Mouse (Mus musculus) limb, embryonic 13.5 days (tissue): ENCODE results near the gene Cit. TPM values are rescaled to one million over a fixed set of nuclear protein-coding genes. Genes with fewer than 3 reads are reported as not detected.

ENCODE experiments used
- ATAC-seq: fragments of 200-750 bp; cut with Nextera tagmentation; 2 replicates; pipeline ENCODE4 v1.8.0; 2017; ENCODE audit warnings: low read depth, moderate number of reproducible peaks, moderate TSS enrichment; ENCODE audit not compliant: low FRiP score
- H3K27ac ChIP-seq: fragments of 300-500 bp; sonication (generic); 2 replicates; pipeline ENCODE4 v1.5.1; 2015; ENCODE audit warnings: inconsistent platforms, mild to moderate bottlenecking, moderate library complexity
- H3K27me3 ChIP-seq: fragments of 300-500 bp; sonication (generic); 2 replicates; pipeline ENCODE4 v1.6.1; 2015; ENCODE audit warnings: mild to moderate bottlenecking, inconsistent platforms
- H3K36me3 ChIP-seq: fragments of 300-500 bp; sonication (generic); 2 replicates; pipeline ENCODE4 v1.6.1; 2015; ENCODE audit warnings: inconsistent platforms, mild to moderate bottlenecking, moderate library complexity
- H3K4me1 ChIP-seq: fragments of 300-500 bp; sonication (generic); 2 replicates; pipeline ENCODE4 v1.6.1; 2015; ENCODE audit warnings: inconsistent platforms
- H3K4me2 ChIP-seq: fragments of 300-500 bp; sonication (generic); replicated peaks from 2 replicates; pipeline ENCODE4 v1.6.1; 2015; ENCODE audit warnings: inconsistent platforms, mild to moderate bottlenecking, moderate library complexity
- H3K4me3 ChIP-seq: fragments of 300-500 bp; sonication (generic); 2 replicates; pipeline ENCODE4 v1.5.1; 2015; ENCODE audit warnings: moderate library complexity, mild to moderate bottlenecking, inconsistent platforms
- H3K9ac ChIP-seq: fragments of 300-500 bp; sonication (generic); 2 replicates; pipeline ENCODE4 v1.6.1; 2015; ENCODE audit warnings: mild to moderate bottlenecking, inconsistent platforms
- H3K9me3 ChIP-seq: fragments of 300-500 bp; sonication (generic); 2 replicates; pipeline ENCODE4 v1.6.1; 2016; ENCODE audit warnings: inconsistent platforms
- WGBS: fragments of 180-500 bp; shearing (Covaris S2); methylation state at CpG from one replicate; pipeline ENCODE4 v1.1.7; 2015; 5-methylcytosine and 5-hydroxymethylcytosine counted together
- polyA plus RNA-seq: library from polyadenylated mRNA; unstranded; fragments of >200 nt; fragmentation: Nextera tagmentation; extraction: Ambion mirVana; gene quantifications from 2 replicates; pipeline ENCODE4 v1.2.1, GENCODE M21; 2015

Gene Cit
- polyA plus RNA-seq, 1 experiment from 2014 or later: 28.6 TPM

DNA sequence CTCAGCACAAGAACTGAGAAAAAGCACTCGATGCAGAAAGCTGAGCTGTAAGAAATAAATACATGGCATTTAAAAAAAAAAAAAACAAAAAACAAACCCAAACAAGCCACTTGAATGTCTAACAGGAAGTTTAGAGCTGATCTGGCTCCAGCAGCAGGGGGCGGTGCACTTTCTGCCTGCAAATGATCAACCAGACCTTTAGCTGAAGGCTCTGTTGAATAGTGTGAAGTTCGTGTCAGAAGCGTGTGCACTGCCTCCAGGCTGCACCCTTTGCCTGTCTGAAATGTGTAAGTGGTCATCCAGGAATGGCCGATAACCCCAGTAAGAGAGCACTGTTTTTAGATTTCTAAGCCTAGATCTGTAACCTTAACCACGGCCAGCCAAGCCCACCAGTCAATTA, 173.7 kb downstream of the Cit start:
- WGBS: 80% methylated on average over 6 of the region's 6 CpGs
- Histone ChIP-seq H3K27ac (no peak overlapping the region), H3K4me1 (peaks cover 19% of the 10 kb centered on the region), H3K36me3 (peaks cover 87% of the 10 kb centered on the region), H3K27me3 (no peaks in the 10 kb centered on the region), H3K9ac (no peak overlapping the region), H3K4me3 (no peak overlapping the region), H3K4me2 (no peak overlapping the region), H3K9me3 (no peaks in the 10 kb centered on the region)
- ATAC-seq: no peak

DNA sequence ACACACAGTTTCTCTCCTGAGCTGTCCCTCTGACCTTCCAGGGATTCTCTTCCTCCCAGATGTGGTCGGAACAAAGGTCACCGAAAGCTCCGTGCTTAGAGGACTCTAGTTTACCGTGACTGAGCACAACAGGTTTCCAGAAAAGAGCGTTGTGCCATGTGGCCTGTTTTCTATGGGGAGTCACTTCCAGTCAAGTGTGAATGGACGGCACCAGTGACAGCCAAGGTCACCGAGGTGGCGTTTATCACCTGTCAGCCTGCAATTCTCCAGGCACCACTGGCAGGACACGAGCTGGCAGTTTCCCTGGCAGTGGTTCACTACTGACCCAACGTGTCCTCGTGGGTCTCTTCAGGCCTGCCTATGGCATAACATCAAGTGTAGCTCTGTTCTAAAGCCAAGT, 174.3 kb downstream of the Cit start:
- Histone ChIP-seq H3K4me3 (no peak overlapping the region), H3K36me3 (peaks cover 81% of the 10 kb centered on the region), H3K4me2 (no peak overlapping the region), H3K4me1 (peaks cover 19% of the 10 kb centered on the region), H3K9me3 (no peaks in the 10 kb centered on the region), H3K9ac (no peak overlapping the region), H3K27me3 (no peaks in the 10 kb centered on the region), H3K27ac (no peak overlapping the region)
- 68% methylated on average over 11 of the region's 11 CpGs for WGBS
- no peak for ATAC-seq

DNA sequence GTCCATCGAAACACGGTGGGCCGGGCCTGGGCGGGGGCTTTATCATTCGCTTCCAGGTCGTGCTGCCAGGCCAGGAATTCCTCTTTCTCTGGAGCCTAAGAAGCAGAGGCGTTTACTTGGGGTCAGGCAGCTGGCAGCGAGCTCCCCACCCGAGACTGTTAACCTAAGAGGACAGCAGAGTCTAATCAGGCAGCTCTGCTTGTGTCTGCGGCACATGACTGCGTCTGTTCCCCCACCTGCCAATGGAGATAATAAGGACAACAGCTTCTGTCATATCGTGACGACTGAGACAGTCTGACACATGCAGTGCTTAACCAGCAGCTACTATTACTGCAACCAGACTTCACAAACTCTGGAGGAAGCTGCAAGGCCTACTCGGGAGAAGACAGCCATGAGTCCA, 176.5 kb downstream of the Cit start:
- no peak for ATAC-seq

DNA sequence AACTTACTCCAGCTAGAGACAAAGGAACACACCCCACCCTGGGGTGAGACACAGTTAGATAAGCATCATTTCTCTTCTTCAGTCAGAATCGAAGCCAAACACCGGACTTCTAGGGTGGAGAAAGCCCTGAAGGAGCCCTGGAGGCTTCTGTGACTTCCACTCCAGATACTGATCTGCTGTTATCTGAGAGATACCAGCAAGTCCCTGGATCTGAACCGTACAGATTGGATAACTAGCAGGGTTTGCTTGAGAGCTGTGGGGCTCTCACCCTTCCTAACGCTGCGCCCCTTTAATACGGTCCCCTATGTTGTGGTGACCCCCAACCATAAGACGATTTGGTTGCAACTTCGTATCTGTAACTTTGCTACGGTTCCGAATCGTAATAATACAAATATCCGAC, 177.1 kb downstream of the Cit start:
- Histone ChIP-seq H3K9ac (peak overlapping the region; percentile 13; the same call in 1 of the 2 replicates), H3K4me3 (peak overlapping the region; percentile 84)
- 92% methylated on average over 12 of the region's 12 CpGs for WGBS

More for the DNA sequence above, 176.5 kb downstream of the Cit start:
- H3K4me2 ChIP-seq: no peak overlapping the region
- no peak overlapping the region for H3K27ac ChIP-seq
- H3K36me3 ChIP-seq: peaks cover 60% of the 10 kb centered on the region
- WGBS: 84% methylated on average over 14 of the region's 14 CpGs
- no peaks in the 10 kb centered on the region for H3K9me3 ChIP-seq
- no peaks in the 10 kb centered on the region for H3K27me3 ChIP-seq
- H3K9ac ChIP-seq: no peak overlapping the region
- H3K4me1 ChIP-seq: peaks cover 19% of the 10 kb centered on the region
- H3K4me3 ChIP-seq: no peak overlapping the region

DNA sequence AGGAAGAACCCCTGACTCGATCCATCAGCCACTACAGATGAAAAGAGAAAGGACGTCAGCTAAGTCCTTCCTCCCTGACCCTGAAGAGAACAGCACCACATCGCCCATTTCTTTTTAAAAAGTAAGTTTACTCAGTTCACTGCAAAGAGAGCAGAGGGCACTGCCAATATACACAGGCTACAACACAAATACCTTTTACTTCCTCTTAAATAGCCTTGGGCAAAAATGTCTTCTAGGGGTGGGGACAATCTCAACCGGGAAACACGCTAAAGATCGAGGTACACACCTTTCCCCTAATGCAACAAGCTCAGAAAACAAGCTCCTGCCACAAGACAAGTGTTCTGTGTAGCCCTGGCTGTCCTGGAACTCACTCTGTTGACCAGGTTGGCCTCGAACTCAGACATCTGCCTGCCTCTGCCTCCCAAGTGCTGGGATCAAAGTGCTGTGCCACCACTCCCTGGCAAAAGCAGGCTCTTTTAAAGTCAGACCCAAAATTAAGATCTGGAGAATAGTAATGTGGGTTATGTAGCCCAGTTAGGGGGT, 177.7 kb downstream of the Cit start:
- H3K4me2 ChIP-seq: peak overlapping the region; percentile 84
- H3K9me3 ChIP-seq: no peaks in the 10 kb centered on the region
- no peak overlapping the region for H3K27ac ChIP-seq
- no peaks in the 10 kb centered on the region for H3K27me3 ChIP-seq
- peak overlapping the region; percentile 89 for H3K9ac ChIP-seq
- peaks cover 48% of the 10 kb centered on the region for H3K36me3 ChIP-seq
- H3K4me1 ChIP-seq: peaks cover 19% of the 10 kb centered on the region
- 84% methylated on average over 7 of the region's 7 CpGs for WGBS
- peak overlapping the region; percentile 84 for H3K4me3 ChIP-seq
- ATAC-seq: no peak

More for the DNA sequence above, 177.1 kb downstream of the Cit start:
- Histone ChIP-seq H3K27me3 (no peaks in the 10 kb centered on the region), H3K27ac (no peak overlapping the region), H3K36me3 (peaks cover 54% of the 10 kb centered on the region), H3K9me3 (no peaks in the 10 kb centered on the region), H3K4me2 (peak overlapping the region; percentile 84), H3K4me1 (peaks cover 19% of the 10 kb centered on the region)
- ATAC-seq: no peak

DNA sequence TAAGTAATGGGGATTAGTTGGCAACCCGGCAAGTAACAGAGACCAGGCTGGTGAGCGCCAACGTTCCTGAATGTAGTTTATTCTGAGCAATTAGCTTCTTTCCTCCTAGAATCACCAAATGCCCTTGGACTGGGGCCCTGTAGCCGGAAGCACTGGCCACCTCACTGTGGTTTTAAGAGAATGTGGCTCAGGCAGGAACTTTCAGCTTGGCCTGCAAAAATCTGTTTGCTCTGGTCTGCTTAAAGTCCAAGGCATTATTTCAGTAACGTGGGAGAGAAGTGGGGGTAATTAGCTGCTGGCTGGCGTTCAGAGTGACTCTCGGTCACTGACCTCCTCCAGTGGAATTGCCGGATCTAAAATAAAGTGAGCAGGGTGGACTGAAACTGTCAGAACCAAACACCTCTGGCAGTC, 178.2 kb downstream of the Cit start:
- H3K4me2 ChIP-seq: peak overlapping the region; percentile 84
- peak overlapping the region; percentile 87; the same call in 1 of the 2 replicates for H3K27ac ChIP-seq

DNA sequence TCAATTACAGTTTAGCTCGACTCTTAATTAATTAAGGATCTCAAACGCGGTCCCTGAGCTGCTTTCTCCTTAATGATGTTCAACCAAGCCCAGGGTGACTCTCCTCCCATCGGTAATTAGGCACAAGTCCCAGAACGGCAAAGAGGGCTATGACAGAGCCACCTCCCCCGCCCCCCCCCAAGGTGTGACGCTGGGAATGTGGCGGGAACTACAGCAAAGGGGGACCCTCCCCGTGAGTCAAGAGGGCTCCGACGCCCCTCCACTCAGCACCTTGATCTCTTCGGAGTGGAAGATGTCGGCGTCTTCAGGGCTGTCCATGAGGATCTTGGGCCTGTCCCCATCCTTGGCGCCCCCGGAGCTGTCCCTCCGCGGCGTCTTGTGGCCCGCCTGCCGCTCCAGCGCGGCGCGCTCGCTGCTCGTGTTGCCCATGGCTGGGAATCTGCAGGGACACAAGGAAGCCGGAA, 178.8 kb downstream of the Cit start:
- WGBS: under 1% methylated on average over 28 of the region's 28 CpGs
- peak overlapping the region; percentile 84 for H3K4me2 ChIP-seq
- no peaks in the 10 kb centered on the region for H3K27me3 ChIP-seq
- peak overlapping the region; percentile 84 for H3K4me3 ChIP-seq
- H3K36me3 ChIP-seq: peaks cover 37% of the 10 kb centered on the region
- no peaks in the 10 kb centered on the region for H3K9me3 ChIP-seq
- H3K4me1 ChIP-seq: peaks cover 19% of the 10 kb centered on the region
- ATAC-seq: peak; percentile 64
- peak overlapping the region; percentile 89 for H3K9ac ChIP-seq
- H3K27ac ChIP-seq: peak overlapping the region; percentile 87

More for the DNA sequence above, 178.2 kb downstream of the Cit start:
- Histone ChIP-seq H3K9me3 (no peaks in the 10 kb centered on the region), H3K36me3 (peaks cover 43% of the 10 kb centered on the region), H3K4me3 (peak overlapping the region; percentile 84), H3K27me3 (no peaks in the 10 kb centered on the region), H3K9ac (peak overlapping the region; percentile 89), H3K4me1 (peaks cover 19% of the 10 kb centered on the region)
- ATAC-seq: no peak
- WGBS: 11% methylated on average over 8 of the region's 8 CpGs

DNA sequence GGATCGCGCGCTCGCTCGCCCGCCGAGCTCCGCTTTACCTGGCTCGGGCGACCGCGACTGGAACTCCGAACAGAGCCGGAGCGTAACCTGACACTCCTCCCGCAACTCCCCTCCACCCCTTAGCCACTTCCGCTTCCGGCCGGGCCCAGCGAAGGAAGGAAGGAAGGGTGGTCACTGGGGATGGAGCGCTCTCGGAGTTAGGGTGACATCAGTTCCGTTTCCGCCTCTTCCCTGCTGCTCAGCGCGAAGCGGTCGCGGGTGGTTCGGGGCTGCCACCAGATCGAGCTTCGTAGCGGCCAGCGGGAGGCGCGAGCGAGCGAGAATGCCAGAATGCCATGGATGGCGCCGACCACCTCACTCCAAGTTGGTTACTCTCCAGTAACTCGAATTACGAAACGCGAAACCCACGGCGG, 179.3 kb downstream of the Cit start, which contains the start of gene Prkab1:
TSS of gene Prkab1 (minus strand) at position 182 of the 413 bp plus-strand sequence.
- Histone ChIP-seq H3K4me3 (peak within 1 kb of the TSS; percentile 84), H3K4me2 (peak within 1 kb of the TSS; percentile 84), H3K4me1 (peaks cover 19% of the 10 kb centered on the region), H3K27me3 (no peaks in the 10 kb centered on the region), H3K36me3 (peaks cover 32% of the 10 kb centered on the region), H3K27ac (peak within 1 kb of the TSS; percentile 87), H3K9me3 (no peaks in the 10 kb centered on the region), H3K9ac (peak within 1 kb of the TSS; percentile 89)
- ATAC-seq: peak; percentile 98
- WGBS: under 1% methylated on average over 46 of the region's 46 CpGs

DNA sequence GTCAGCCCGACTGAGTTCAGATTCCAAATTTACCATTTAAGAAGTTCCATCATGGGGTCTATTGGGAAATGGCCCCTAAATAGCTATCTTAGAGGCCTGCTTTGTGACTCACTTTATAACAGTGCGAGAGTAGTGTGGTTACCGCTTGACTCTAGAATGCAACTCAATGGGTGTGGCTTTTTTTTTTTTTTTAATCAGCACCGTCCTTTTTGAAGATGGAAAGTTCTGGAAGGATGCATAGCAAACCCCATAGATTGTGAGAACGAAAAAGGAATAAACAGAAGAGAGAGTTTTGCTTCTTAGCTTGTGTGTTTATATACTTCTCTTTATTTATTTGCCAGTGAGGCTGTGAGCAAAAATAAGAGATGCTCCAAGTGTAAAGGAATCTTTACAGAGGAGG, 181.0 kb downstream of the Cit start:
- H3K4me2 ChIP-seq: no peak overlapping the region
- no peaks in the 10 kb centered on the region for H3K9me3 ChIP-seq
- no peak overlapping the region for H3K9ac ChIP-seq
- no peak for ATAC-seq
- no peak overlapping the region for H3K27ac ChIP-seq
- 91% methylated on average over 5 of the region's 5 CpGs for WGBS
- H3K4me3 ChIP-seq: no peak overlapping the region
- peaks cover 11% of the 10 kb centered on the region for H3K27me3 ChIP-seq
- peaks cover 19% of the 10 kb centered on the region for H3K4me1 ChIP-seq
- peaks cover 14% of the 10 kb centered on the region for H3K36me3 ChIP-seq

DNA sequence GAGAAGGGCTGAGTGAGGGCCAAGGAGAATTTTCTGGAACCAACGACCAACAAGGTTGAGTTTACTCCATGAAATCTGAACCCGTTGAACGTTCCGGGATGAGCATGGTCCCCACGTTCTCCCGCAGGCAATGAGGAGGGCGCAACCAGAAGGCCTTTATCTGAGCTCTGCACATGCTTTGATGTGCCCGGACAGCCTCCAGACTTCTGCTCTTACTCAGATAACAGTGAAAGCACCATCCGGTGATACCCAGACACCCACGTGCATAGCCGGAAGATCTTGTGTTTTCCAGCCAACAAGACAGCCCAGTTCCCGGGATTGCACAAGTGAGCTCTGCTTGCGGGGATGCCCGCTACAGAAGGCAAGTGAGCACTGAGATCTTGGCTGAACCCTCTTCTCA, 181.5 kb downstream of the Cit start:
- Histone ChIP-seq H3K9me3 (no peaks in the 10 kb centered on the region), H3K27ac (no peak overlapping the region), H3K4me1 (peaks cover 19% of the 10 kb centered on the region), H3K4me2 (no peak overlapping the region), H3K9ac (no peak overlapping the region), H3K4me3 (no peak overlapping the region), H3K27me3 (peaks cover 11% of the 10 kb centered on the region), H3K36me3 (peaks cover 9% of the 10 kb centered on the region)
- ATAC-seq: no peak
- WGBS: 92% methylated on average over 14 of the region's 14 CpGs

DNA sequence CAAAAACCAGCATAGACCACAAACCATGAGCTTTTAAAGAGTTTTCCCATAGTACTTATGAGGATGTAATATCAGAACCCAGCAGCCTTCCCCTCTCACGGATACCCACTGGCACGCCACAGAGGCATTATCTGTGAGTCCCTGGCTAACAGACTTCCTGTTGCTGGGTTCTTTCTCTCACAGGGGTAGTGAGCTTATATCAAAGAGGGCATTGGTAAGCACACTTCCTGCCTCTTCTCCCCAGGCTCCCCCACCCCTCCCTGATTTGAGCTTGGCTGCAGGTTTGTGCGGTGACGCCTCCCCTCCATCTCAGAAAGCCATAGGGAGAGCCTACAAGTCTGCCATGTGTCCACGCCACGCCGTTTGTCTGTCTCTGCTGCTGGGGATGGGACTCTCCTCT, 184.0 kb downstream of the Cit start:
- WGBS: 66% methylated on average over 7 of the region's 7 CpGs
- ATAC-seq: no peak
- no peaks in the 10 kb centered on the region for H3K4me1 ChIP-seq

DNA sequence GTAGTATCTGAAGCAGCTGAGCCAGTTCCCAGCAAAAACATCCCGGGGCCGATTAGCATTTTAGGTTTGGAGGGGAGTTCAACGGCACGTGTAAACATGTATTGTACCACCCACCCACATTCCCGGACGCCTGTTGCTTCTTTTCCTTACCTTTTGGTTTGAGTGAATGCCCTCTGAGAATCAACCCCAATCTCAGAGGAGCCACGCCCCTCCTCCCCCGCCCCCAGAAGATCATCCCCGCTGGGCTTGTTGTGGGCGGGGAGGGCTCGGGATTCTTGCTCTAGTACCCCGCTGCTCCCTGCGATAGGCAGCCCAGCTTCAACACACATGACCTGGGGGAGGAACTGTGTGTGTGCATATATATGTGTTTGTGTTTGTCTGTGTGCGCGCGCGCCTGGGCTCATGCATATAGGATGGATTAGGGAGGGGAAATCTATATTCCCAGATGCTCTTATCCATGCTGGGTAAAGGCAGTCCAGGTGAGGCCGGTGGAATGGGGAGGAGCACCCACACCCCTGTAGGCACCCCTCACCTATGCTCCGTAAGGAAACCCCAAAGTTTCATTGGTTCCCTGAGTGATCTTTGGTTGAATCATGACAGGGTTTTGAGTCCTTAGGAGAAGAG, 185.6 kb downstream of the Cit start:
- H3K4me3 ChIP-seq: 0 out of 2 replicates have a peak overlapping the region, but pooled peaks have one; percentile 3
- WGBS: 7% methylated on average over 19 of the region's 19 CpGs

More for the DNA sequence above, 184.0 kb downstream of the Cit start:
- H3K27me3 ChIP-seq: peaks cover 11% of the 10 kb centered on the region
- H3K4me2 ChIP-seq: no peak overlapping the region
- H3K9ac ChIP-seq: 0 out of 2 replicates have a peak overlapping the region, but pooled peaks have one; percentile 14
- H3K27ac ChIP-seq: no peak overlapping the region
- H3K36me3 ChIP-seq: no peaks in the 10 kb centered on the region
- H3K9me3 ChIP-seq: no peaks in the 10 kb centered on the region
- no peak overlapping the region for H3K4me3 ChIP-seq

More for the DNA sequence above, 185.6 kb downstream of the Cit start:
- no peaks in the 10 kb centered on the region for H3K9me3 ChIP-seq
- no peak for ATAC-seq
- H3K27me3 ChIP-seq: peaks cover 11% of the 10 kb centered on the region
- 0 out of 2 replicates have a peak overlapping the region, but pooled peaks have one; percentile 25 for H3K9ac ChIP-seq
- H3K27ac ChIP-seq: no peak overlapping the region
- no peaks in the 10 kb centered on the region for H3K36me3 ChIP-seq
- H3K4me1 ChIP-seq: no peaks in the 10 kb centered on the region
- peak overlapping the region; percentile 48 for H3K4me2 ChIP-seq
